Mouse (Mus musculus): ENCODE data around the gene Baiap2.

DNA sequence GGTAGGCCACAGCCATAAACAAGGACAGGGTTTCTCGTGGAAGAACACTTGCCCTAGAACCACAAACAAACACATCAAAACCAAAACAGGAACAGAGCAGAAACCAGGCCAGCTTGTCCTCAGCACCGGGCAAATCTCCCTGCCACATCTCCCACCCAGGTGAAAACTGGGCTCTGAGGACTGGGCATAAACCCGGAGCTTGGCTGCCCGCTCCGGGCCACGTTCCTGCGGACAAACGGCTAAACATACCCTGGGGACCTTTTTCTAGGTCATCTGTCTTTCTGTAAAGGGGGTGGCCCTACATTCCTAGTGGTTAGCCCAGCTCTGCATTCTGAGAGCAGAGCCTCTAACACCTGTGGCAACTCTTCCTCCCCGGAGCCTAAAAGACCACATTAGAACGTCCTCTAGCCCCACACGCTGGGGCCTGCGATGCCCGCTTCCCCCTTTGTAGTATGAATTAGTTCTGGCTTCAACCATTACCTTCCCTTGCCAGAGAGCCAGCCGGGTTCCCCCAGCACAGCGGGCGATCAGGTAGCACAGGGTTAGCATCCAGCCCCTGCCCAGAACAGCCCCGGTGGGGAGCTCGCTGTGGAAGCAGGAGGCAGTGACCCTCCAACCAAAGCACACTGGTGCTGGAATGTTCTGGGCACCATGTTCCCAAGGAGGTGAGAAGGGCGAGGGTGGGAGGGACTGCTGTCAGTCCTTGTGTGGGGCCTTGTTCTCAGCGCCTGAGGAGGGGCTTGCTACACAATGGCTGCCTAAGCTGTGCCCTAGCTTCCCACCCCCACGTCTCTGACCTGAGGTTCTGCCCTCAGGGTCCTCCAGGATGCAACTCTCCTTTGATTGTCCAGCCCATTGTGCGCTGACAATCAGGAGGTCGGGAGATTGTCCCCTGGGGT, 77.2 kb downstream of the Baiap2 start:
- no peak for TF ChIP-seq CTCF (IDR thresholded peaks at IDR 0.05; ENCODE audit: control insufficient read depth, insufficient read depth, insufficient replicate concordance, low read depth, low read length)
- no peak for TF ChIP-seq POLR2A (IDR thresholded peaks at IDR 0.05; ENCODE audit: control insufficient read depth, low read depth, low read length)

Measured in testis, adult 2 months (tissue).